15 mouse cellular contexts compared by ENCODE assay signal in genomic region chr15:78716936-78717335, GRCm38 (mm10). TPM values are rescaled to one million over a fixed set of nuclear protein-coding genes. Genes with fewer than 3 reads are reported as not detected.
A peak's percentile ranks its signal among the peaks of the same experiment; 100 is the strongest.
DNase-seq lines count a peak whose midpoint lies in the region; ATAC-seq lines count a peak whose summit lies in the region.
"Had no signal": no experiment of that assay in that cellular context is flagged by ENCODE, and none has a peak within 500 bp of the region (broad histone marks: within the 10 kb centered on the region; RNA-seq: fewer than 3 reads in every experiment).

No protein-coding gene starts in this region.

- intact Hi-C loops in left cerebral cortex, postnatal 36 days (cut with DNase I): no loop called here

- H3K4me3 ChIP-seq in forebrain, embryonic 15.5 days: peak overlapping the region; percentile 58
- H3K4me3 ChIP-seq in hindbrain, embryonic 14.5 days (replicated peaks; ENCODE audit: low read length): peak overlapping the region; percentile 69
- H3K4me3 ChIP-seq in neural tube, embryonic 15.5 days (replicated peaks): peak overlapping the region; percentile 63
- H3K4me3 ChIP-seq: heart, adult 2 months; intestine, embryonic 15.5 days had no signal

- H3K9me3 ChIP-seq in forebrain, embryonic 15.5 days: no peaks in the 10 kb centered on the region
- H3K9me3 ChIP-seq in hindbrain, embryonic 14.5 days (ENCODE audit: control insufficient read depth, low read length): no peaks in the 10 kb centered on the region
- no peaks in the 10 kb centered on the region for H3K9me3 ChIP-seq in neural tube, embryonic 15.5 days (replicated peaks)
- H3K9me3 ChIP-seq: intestine, embryonic 15.5 days had no signal

- peak overlapping the region; percentile 90 for H3K4me2 ChIP-seq in forebrain, embryonic 15.5 days (replicated peaks)
- H3K4me2 ChIP-seq in hindbrain, embryonic 14.5 days (replicated peaks): peak overlapping the region; percentile 85
- H3K4me2 ChIP-seq in neural tube, embryonic 15.5 days: peak overlapping the region; percentile 88
- H3K4me2 ChIP-seq: intestine, embryonic 15.5 days had no signal

- ATAC-seq in forebrain, embryonic 15.5 days (replicated peaks): no peak
- no peak for ATAC-seq in hindbrain, embryonic 14.5 days (ENCODE audit: low FRiP score)
- no peak for ATAC-seq in neural tube, embryonic 15.5 days (ENCODE audit: low FRiP score)
- ATAC-seq: intestine, embryonic 15.5 days; Patski had no signal

- 58% methylated on average over 13 of the region's 13 CpGs for WGBS in forebrain, embryonic 15.5 days
- WGBS in hindbrain, embryonic 14.5 days: 51% methylated on average over 13 of the region's 13 CpGs
- 47% methylated on average over 13 of the region's 13 CpGs for WGBS in neural tube, embryonic 15.5 days

- H3K27ac ChIP-seq in forebrain, embryonic 15.5 days (replicated peaks): 0 out of 2 replicates have a peak overlapping the region, but pooled peaks have one; percentile 50
- peak overlapping the region; percentile 77 for H3K27ac ChIP-seq in hindbrain, embryonic 14.5 days
- peak overlapping the region; percentile 85 for H3K27ac ChIP-seq in neural tube, embryonic 15.5 days (replicated peaks)
- H3K27ac ChIP-seq: heart, adult 2 months; intestine, embryonic 15.5 days had no signal

- peaks cover 15% of the 10 kb centered on the region for H3K27me3 ChIP-seq in forebrain, embryonic 15.5 days
- peaks cover 33% of the 10 kb centered on the region for H3K27me3 ChIP-seq in hindbrain, embryonic 14.5 days (ENCODE audit: control insufficient read depth, insufficient read depth, low read length)
- peaks cover 34% of the 10 kb centered on the region for H3K27me3 ChIP-seq in neural tube, embryonic 15.5 days (replicated peaks)

- peaks cover 70% of the 10 kb centered on the region for H3K4me1 ChIP-seq in forebrain, embryonic 15.5 days
- H3K4me1 ChIP-seq in hindbrain, embryonic 14.5 days (replicated peaks; ENCODE audit: control insufficient read depth, insufficient read depth, low read length): peaks cover 30% of the 10 kb centered on the region
- H3K4me1 ChIP-seq in neural tube, embryonic 15.5 days: peaks cover 74% of the 10 kb centered on the region

- peak overlapping the region; percentile 71 for H3K9ac ChIP-seq in forebrain, embryonic 15.5 days (replicated peaks)
- peak overlapping the region; percentile 77 for H3K9ac ChIP-seq in hindbrain, embryonic 14.5 days
- H3K9ac ChIP-seq in neural tube, embryonic 15.5 days (replicated peaks): peak overlapping the region; percentile 82
- H3K9ac ChIP-seq: intestine, embryonic 15.5 days had no signal

- DNase-seq in left cerebral cortex, postnatal 36 days (ENCODE audit: low spot score in 2 of 2): peak; percentile 62 to 63
- DNase-seq in left cerebral cortex, adult 11 months (ENCODE audit: low spot score): no peak
- DNase-seq in hindbrain, embryonic 14.5 days (ENCODE audit: low spot score): no peak
- DNase-seq in cerebellum, adult 9-11 months: no peak
- no peak for DNase-seq in retina, postnatal 1 day
- DNase-seq: cerebellum, adult 11-12 months; heart, adult 2 months; heart, postnatal 10 days; lung, adult 18-20 months; thymus, postnatal 36 days had no signal

- no peaks in the 10 kb centered on the region for H3K36me3 ChIP-seq in forebrain, embryonic 15.5 days
- no peaks in the 10 kb centered on the region for H3K36me3 ChIP-seq in hindbrain, embryonic 14.5 days (replicated peaks; ENCODE audit: control insufficient read depth, insufficient read depth)
- no peaks in the 10 kb centered on the region for H3K36me3 ChIP-seq in neural tube, embryonic 15.5 days
- H3K36me3 ChIP-seq: intestine, embryonic 15.5 days had no signal

RNA-seq across cellular contexts. Expression of gene Elfn2, which starts 1.6 kb away (rescaled TPM):
- total RNA-seq in left cerebral cortex, postnatal 36 days (2021): 100 to 1,000 TPM; 130 to 159 TPM
- 6.2 and 6.8 TPM in 2 replicates for polyA plus RNA-seq in forebrain, embryonic 15.5 days (2015; fragmentation: Nextera tagmentation; extraction: Ambion mirVana)
- 6.0 and 8.5 TPM in 2 replicates for polyA plus RNA-seq in hindbrain, embryonic 14.5 days (2014; fragmentation: Nextera tagmentation; extraction: Ambion mirVana)
- polyA plus RNA-seq in neural tube, embryonic 15.5 days (2015; fragmentation: Nextera tagmentation; extraction: Ambion mirVana): 9.8 and 10.6 TPM in 2 replicates
- polyA plus RNA-seq: stomach, embryonic 14.5 days had no signal

RNA-seq across cellular contexts. Expression of gene Mfng, which starts 56.3 kb away (rescaled TPM):
- total RNA-seq in left cerebral cortex, postnatal 36 days (2021): 1 to 10 TPM; 4.9 to 6.0 TPM
- 77.9 and 85.9 TPM in 2 replicates for polyA plus RNA-seq in forebrain, embryonic 15.5 days (2015; fragmentation: Nextera tagmentation; extraction: Ambion mirVana)
- polyA plus RNA-seq in hindbrain, embryonic 14.5 days (2014; fragmentation: Nextera tagmentation; extraction: Ambion mirVana): 11.7 and 12.5 TPM in 2 replicates
- 14.5 and 22.6 TPM in 2 replicates for polyA plus RNA-seq in neural tube, embryonic 15.5 days (2015; fragmentation: Nextera tagmentation; extraction: Ambion mirVana)
- polyA plus RNA-seq: Patski had no signal

Comparison
In these comparisons a context has a peak if more than half of its experiments do, and no peak if none do; other contexts are left out.
1. DNase-seq: peak in left cerebral cortex, postnatal 36 days (2 of 2); none in left cerebral cortex, adult 11 months (single experiment), hindbrain, embryonic 14.5 days (single experiment), cerebellum, adult 9-11 months (single experiment) and retina, postnatal 1 day (single experiment).
2. Peak in every context shown above with its lines, with median percentiles within 50 percentile points of each other: H3K27ac ChIP-seq, H3K4me2 ChIP-seq, H3K4me3 ChIP-seq and H3K9ac ChIP-seq.